ENCODE assay signal across 11 mouse cellular contexts in the genomic region with DNA sequence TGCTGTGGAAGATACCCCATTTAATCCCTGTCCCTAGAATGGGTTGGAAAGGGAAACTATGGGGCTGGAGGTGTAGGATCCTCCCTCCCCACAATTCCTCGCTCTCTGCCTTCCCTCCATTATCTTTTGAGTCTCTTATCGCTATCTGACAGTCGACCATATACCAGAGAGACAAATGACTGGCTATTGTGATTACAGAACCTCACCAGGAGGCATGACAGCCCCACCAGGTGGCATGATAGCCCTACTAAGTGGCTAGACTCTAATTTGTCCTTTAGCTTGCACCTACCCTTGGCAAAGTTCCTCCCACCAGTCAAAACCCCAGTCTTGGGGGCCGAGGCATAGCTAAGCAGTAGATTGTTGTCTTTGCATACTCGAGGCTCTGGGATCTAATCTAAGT. TPM values are rescaled to one million over a fixed set of nuclear protein-coding genes. Genes with fewer than 3 reads are reported as not detected.
DNase-seq lines count a peak whose midpoint lies in the region; ATAC-seq and TF ChIP-seq lines count a peak whose summit lies in the region.
"Had no signal": no experiment of that assay in that cellular context is flagged by ENCODE, and none has a peak within 500 bp of the region (broad histone marks: within the 10 kb centered on the region; RNA-seq: fewer than 3 reads in every experiment).

No protein-coding gene starts in this region.

- no peak overlapping the region for H3K9ac ChIP-seq in heart, adult 2 months (ENCODE audit: low read depth, low read length)
- H3K9ac ChIP-seq in midbrain, embryonic 11.5 days (ENCODE audit: low read length), result no peak overlapping the region
- no peak overlapping the region; the same call in 1 of the 2 replicates for H3K9ac ChIP-seq in liver, embryonic 11.5 days (ENCODE audit: low read depth, low read length)

- DNase-seq in heart, embryonic 10.5 days (ENCODE audit: low spot score), result no peak
- DNase-seq in heart, adult 2 months, result no peak
- no peak for DNase-seq in midbrain, embryonic 10.5 days (ENCODE audit: low spot score)
- no peak for DNase-seq in midbrain, embryonic 11.5 days (ENCODE audit: low spot score, missing footprints)
- no peak for DNase-seq in liver, embryonic 11.5 days (ENCODE audit: low spot score)
- DNase-seq in layer of hippocampus, postnatal 10 days (ENCODE audit: low spot score in 2 of 2), result no peak
- DNase-seq in frontal cortex, postnatal 14 days (ENCODE audit: low spot score in 2 of 2), result no peak
- DNase-seq: cerebellum, postnatal 25 days; kidney, postnatal 4 days; lung, adult 18-20 months had no signal

- H3K27me3 ChIP-seq in heart, embryonic 10.5 days (ENCODE audit: insufficient read depth, poor library complexity, severe bottlenecking), result peaks cover 83% of the 10 kb centered on the region
- H3K27me3 ChIP-seq in heart, adult 2 months (ENCODE audit: control insufficient read depth, insufficient read depth, low read length), result no peaks in the 10 kb centered on the region
- peaks cover 68% of the 10 kb centered on the region for H3K27me3 ChIP-seq in midbrain, embryonic 10.5 days (ENCODE audit: low read depth, poor library complexity, severe bottlenecking)
- no peaks in the 10 kb centered on the region for H3K27me3 ChIP-seq in midbrain, embryonic 11.5 days (ENCODE audit: control insufficient read depth, insufficient read depth, low read length)
- peaks cover 34% of the 10 kb centered on the region for H3K27me3 ChIP-seq in liver, embryonic 11.5 days (replicated peaks; ENCODE audit: control insufficient read depth, insufficient read depth, low read length)

- H3K4me2 ChIP-seq in midbrain, embryonic 11.5 days, result no peak overlapping the region
- H3K4me2 ChIP-seq in liver, embryonic 11.5 days, result peak overlapping the region; percentile 70

- TF ChIP-seq POLR2A in heart, adult 2 months (IDR thresholded peaks at IDR 0.05; ENCODE audit: insufficient read depth, low read depth, low read length), result no peak
- no peak for TF ChIP-seq POLR2A in olfactory bulb, adult 2 months (IDR thresholded peaks at IDR 0.05; ENCODE audit: insufficient read depth, low read depth, low read length)

- ATAC-seq in midbrain, embryonic 11.5 days (ENCODE audit: low FRiP score), result no peak
- peak; percentile 73; the same call in 1 of the 2 replicates for ATAC-seq in liver, embryonic 11.5 days (replicated peaks; ENCODE audit: low FRiP score)

- no peaks in the 10 kb centered on the region for H3K79me2 ChIP-seq in heart, adult 2 months (replicated peaks; ENCODE audit: control insufficient read depth, insufficient read depth, low read length)

- no peaks in the 10 kb centered on the region for H3K36me3 ChIP-seq in heart, embryonic 10.5 days
- no peaks in the 10 kb centered on the region for H3K36me3 ChIP-seq in heart, adult 2 months (ENCODE audit: control insufficient read depth, insufficient read depth, low read length)
- no peaks in the 10 kb centered on the region for H3K36me3 ChIP-seq in midbrain, embryonic 10.5 days
- H3K36me3 ChIP-seq in midbrain, embryonic 11.5 days (ENCODE audit: control insufficient read depth, insufficient read depth, low read length), result no peaks in the 10 kb centered on the region
- H3K36me3 ChIP-seq in liver, embryonic 11.5 days (ENCODE audit: control insufficient read depth, insufficient read depth, low read length), result no peaks in the 10 kb centered on the region

- no peak for TF ChIP-seq EP300 in heart, adult 2 months (IDR thresholded peaks at IDR 0.05; ENCODE audit: insufficient read depth, low read depth, low read length)

- no peak overlapping the region for H3K27ac ChIP-seq in heart, embryonic 10.5 days
- no peak overlapping the region for H3K27ac ChIP-seq in heart, adult 2 months
- peak overlapping the region; percentile 68 for H3K27ac ChIP-seq in midbrain, embryonic 10.5 days (replicated peaks)
- H3K27ac ChIP-seq in midbrain, embryonic 11.5 days (ENCODE audit: low read depth, low read length), result no peak overlapping the region
- H3K27ac ChIP-seq in liver, embryonic 11.5 days (ENCODE audit: low read depth, low read length), result no peak overlapping the region
- H3K27ac ChIP-seq in olfactory bulb, adult 2 months (ENCODE audit: insufficient read depth, low read depth, low read length), result 0 out of 2 replicates have a peak overlapping the region, but pooled peaks have one; percentile 25

- H3K4me3 ChIP-seq in heart, embryonic 10.5 days, result peak overlapping the region; percentile 39
- no peak overlapping the region for H3K4me3 ChIP-seq in heart, adult 2 months
- H3K4me3 ChIP-seq in midbrain, embryonic 10.5 days, result no peak overlapping the region
- no peak overlapping the region for H3K4me3 ChIP-seq in midbrain, embryonic 11.5 days (ENCODE audit: low read depth, low read length)
- peak overlapping the region; percentile 41 for H3K4me3 ChIP-seq in liver, embryonic 11.5 days (ENCODE audit: low read depth, low read length)
- H3K4me3 ChIP-seq in olfactory bulb, adult 2 months (ENCODE audit: insufficient read depth, low read depth, low read length), result no peak overlapping the region

- intact Hi-C loops in heart, adult 2 months (cut with DNase I), result no loop called here

- H3K4me1 ChIP-seq in heart, embryonic 10.5 days, result peaks cover 27% of the 10 kb centered on the region
- H3K4me1 ChIP-seq in heart, adult 2 months (ENCODE audit: control insufficient read depth, insufficient read depth, low read length), result peaks cover 5% of the 10 kb centered on the region; the same call in 1 of the 2 replicates
- peaks cover 91% of the 10 kb centered on the region for H3K4me1 ChIP-seq in midbrain, embryonic 10.5 days
- H3K4me1 ChIP-seq in midbrain, embryonic 11.5 days (ENCODE audit: control insufficient read depth, insufficient read depth, low read length), result peaks cover 40% of the 10 kb centered on the region
- peaks cover 12% of the 10 kb centered on the region for H3K4me1 ChIP-seq in liver, embryonic 11.5 days (replicated peaks; ENCODE audit: control insufficient read depth, insufficient read depth, low read length)
- H3K4me1 ChIP-seq in olfactory bulb, adult 2 months (ENCODE audit: control insufficient read depth, insufficient read depth, low read length), result peaks cover 86% of the 10 kb centered on the region

- TF ChIP-seq CTCF in heart, adult 2 months (IDR thresholded peaks at IDR 0.05), result no peak
- TF ChIP-seq CTCF in olfactory bulb, adult 2 months (IDR thresholded peaks at IDR 0.05; ENCODE audit: insufficient read depth, low read depth, low read length), result no peak

- 10% methylated on average over 5 of the region's 5 CpGs for WGBS in heart, embryonic 10.5 days
- 54% methylated on average over 5 of the region's 5 CpGs for WGBS in heart, adult 2 months
- WGBS in midbrain, embryonic 10.5 days, result 51% methylated on average over 5 of the region's 5 CpGs
- WGBS in midbrain, embryonic 11.5 days, result 55% methylated on average over 5 of the region's 5 CpGs
- WGBS in liver, embryonic 11.5 days, result 14% methylated on average over 5 of the region's 5 CpGs
- 48% methylated on average over 5 of the region's 5 CpGs for WGBS in olfactory bulb, adult 2 months

- H3K9me3 ChIP-seq in heart, embryonic 10.5 days, result no peaks in the 10 kb centered on the region
- H3K9me3 ChIP-seq in midbrain, embryonic 10.5 days (replicated peaks), result no peaks in the 10 kb centered on the region
- no peaks in the 10 kb centered on the region for H3K9me3 ChIP-seq in midbrain, embryonic 11.5 days (ENCODE audit: control insufficient read depth, low read length)
- no peaks in the 10 kb centered on the region for H3K9me3 ChIP-seq in liver, embryonic 11.5 days (ENCODE audit: control insufficient read depth, low read length)

RNA-seq across cellular contexts. Expression of a gene that starts 30.2 kb away (rescaled TPM):
- polyA plus RNA-seq in heart, embryonic 10.5 days (2016; fragmentation: Nextera tagmentation; extraction: Ambion mirVana), result 0.10 and 1.1 TPM in 2 replicates
- 1 to 10 TPM; 4.5 to 5.2 TPM for total RNA-seq in heart, adult 2 months (2021)
- 3.4 TPM in 2 replicates for polyA plus RNA-seq in heart, adult 2 months (2012; rRNA removed)
- 5.1 and 7.2 TPM in 2 replicates for polyA plus RNA-seq in midbrain, embryonic 10.5 days (2016; fragmentation: Nextera tagmentation; extraction: Ambion mirVana)
- 9.2 and 9.5 TPM in 2 replicates for polyA plus RNA-seq in midbrain, embryonic 11.5 days (2014; fragmentation: Nextera tagmentation; extraction: Ambion mirVana)
- 1.1 and 1.6 TPM in 2 replicates for polyA plus RNA-seq in liver, embryonic 11.5 days (2014; fragmentation: Nextera tagmentation; extraction: Ambion mirVana)
- 202 and 263 TPM in 2 replicates for polyA plus RNA-seq in olfactory bulb, adult 2 months (2012; ENCODE audit: insufficient read depth, insufficient read length, low replicate concordance, missing spikeins)
- 100 to 1,000 TPM; 683 to 691 TPM for total RNA-seq in layer of hippocampus, postnatal 10 days (2021)

RNA-seq across cellular contexts. Expression of a gene that starts 49.6 kb away (rescaled TPM):
- polyA plus RNA-seq in heart, embryonic 10.5 days (2016; fragmentation: Nextera tagmentation; extraction: Ambion mirVana), result 59.9 and 61.6 TPM in 2 replicates
- 10 to 100 TPM; 43.3 to 48.0 TPM for total RNA-seq in heart, adult 2 months (2021)
- polyA plus RNA-seq in heart, adult 2 months (2012; rRNA removed), result 90.1 and 97.2 TPM in 2 replicates
- 13.5 and 16.3 TPM in 2 replicates for polyA plus RNA-seq in midbrain, embryonic 10.5 days (2016; fragmentation: Nextera tagmentation; extraction: Ambion mirVana)
- polyA plus RNA-seq in midbrain, embryonic 11.5 days (2014; fragmentation: Nextera tagmentation; extraction: Ambion mirVana), result 14.1 and 16.8 TPM in 2 replicates
- polyA plus RNA-seq in liver, embryonic 11.5 days (2014; fragmentation: Nextera tagmentation; extraction: Ambion mirVana), result 97.6 and 105 TPM in 2 replicates
- polyA plus RNA-seq in olfactory bulb, adult 2 months (2012; ENCODE audit: insufficient read depth, insufficient read length, low replicate concordance, missing spikeins), result 282 TPM in 1 of 2 replicates, not detected in the other
- 10 to 100 TPM; 93.5 to 99.9 TPM for total RNA-seq in layer of hippocampus, postnatal 10 days (2021)

Comparison
In these comparisons a context has a peak if more than half of its experiments do, and no peak if none do; other contexts are left out.
1. H3K27ac ChIP-seq: peak in midbrain, embryonic 10.5 days (single experiment) and olfactory bulb, adult 2 months (single experiment); none in heart, embryonic 10.5 days (single experiment), heart, adult 2 months (single experiment), midbrain, embryonic 11.5 days (single experiment) and liver, embryonic 11.5 days (single experiment).
2. H3K4me3 ChIP-seq: peak in heart, embryonic 10.5 days (single experiment) and liver, embryonic 11.5 days (single experiment); none in heart, adult 2 months (single experiment), midbrain, embryonic 10.5 days (single experiment), midbrain, embryonic 11.5 days (single experiment) and olfactory bulb, adult 2 months (single experiment).
3. RNA of a gene that starts 30.2 kb away (polyA plus RNA-seq): 202 to 263 TPM in olfactory bulb, adult 2 months; 9.2 to 9.5 TPM in midbrain, embryonic 11.5 days, 5.1 to 7.2 TPM in midbrain, embryonic 10.5 days, 3.4 TPM in heart, adult 2 months, 1.1 to 1.6 TPM in liver, embryonic 11.5 days and 0.10 to 1.1 TPM in heart, embryonic 10.5 days; every median in the first group is over 10 times any median in the second.